25 mouse cellular contexts compared by ENCODE assay signal in the genomic region with DNA sequence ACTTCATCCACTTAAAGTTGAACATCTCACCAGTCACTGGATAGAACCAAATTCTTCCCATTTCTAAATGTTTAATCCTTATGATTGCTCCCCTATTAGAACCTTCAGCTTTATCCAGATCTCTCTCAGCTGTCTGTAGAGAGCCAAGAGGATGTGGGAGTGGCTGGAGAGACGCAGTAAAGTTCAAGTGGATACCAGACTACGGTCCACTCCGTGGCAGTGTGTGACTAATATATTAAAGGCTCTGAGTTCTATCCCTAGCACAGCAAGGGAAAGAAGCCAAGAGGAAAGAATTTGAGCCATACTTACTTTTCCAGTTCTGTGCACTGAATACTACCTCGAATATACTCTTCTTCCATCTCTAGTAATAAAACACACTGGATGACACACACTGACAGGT.
DNase-seq lines count a peak whose midpoint lies in the region; ATAC-seq and TF ChIP-seq lines count a peak whose summit lies in the region.
"Had no signal": no experiment of that assay in that cellular context is flagged by ENCODE, and none has a peak within 500 bp of the region (broad histone marks: within the 10 kb centered on the region; RNA-seq: fewer than 3 reads in every experiment).

No protein-coding gene starts in this region.

- intact Hi-C loops in left cerebral cortex, postnatal 4 days (cut with DNase I): loop anchor here (5.0 to 10.0 kb wide), 2 partner anchors 240 to 907 kb away; partner anchors contain the start of gene Cstf2t

- H3K36me3 ChIP-seq in liver, adult 2 months (ENCODE audit: control insufficient read depth, insufficient read depth, low read length): no peaks in the 10 kb centered on the region
- no peaks in the 10 kb centered on the region for H3K36me3 ChIP-seq in liver, embryonic 11.5 days (ENCODE audit: control insufficient read depth, insufficient read depth, low read length)
- H3K36me3 ChIP-seq: embryonic facial prominence, embryonic 10.5 days; forebrain, embryonic 10.5 days; G1E; heart, embryonic 15.5 days; hindbrain, embryonic 10.5 days; hindbrain, embryonic 15.5 days had no signal

- H3K27me3 ChIP-seq in liver, adult 2 months (ENCODE audit: control insufficient read depth, insufficient read depth, low read length): no peaks in the 10 kb centered on the region
- H3K27me3 ChIP-seq in liver, embryonic 11.5 days (replicated peaks; ENCODE audit: control insufficient read depth, insufficient read depth, low read length): no peaks in the 10 kb centered on the region
- H3K27me3 ChIP-seq: heart, embryonic 15.5 days; hindbrain, embryonic 15.5 days had no signal

- H3K27ac ChIP-seq in liver, adult 2 months (replicated peaks; ENCODE audit: insufficient read depth, low read depth, low read length): no peak overlapping the region
- H3K27ac ChIP-seq in liver, embryonic 11.5 days (ENCODE audit: low read depth, low read length): no peak overlapping the region
- H3K27ac ChIP-seq in embryonic fibroblast, embryonic 13.5 days (ENCODE audit: insufficient read depth, low read length): peak overlapping the region; percentile 42
- H3K27ac ChIP-seq: embryonic facial prominence, embryonic 10.5 days; forebrain, embryonic 10.5 days; gastrocnemius, adult 2 months; heart, embryonic 15.5 days; hindbrain, embryonic 10.5 days; hindbrain, embryonic 15.5 days had no signal

- H3K4me2 ChIP-seq in liver, embryonic 11.5 days: no peak overlapping the region
- H3K4me2 ChIP-seq: heart, embryonic 11.5 days; heart, embryonic 15.5 days; hindbrain, embryonic 15.5 days had no signal

- no peak for TF ChIP-seq CTCF in liver, adult 2 months (IDR thresholded peaks at IDR 0.05; ENCODE audit: low read depth, low read length)
- no peak for TF ChIP-seq CTCF in embryonic fibroblast, embryonic 13.5 days (IDR thresholded peaks at IDR 0.05; ENCODE audit: borderline replicate concordance, insufficient read depth, low read length)

- 51% methylated on average over 4 of the region's 4 CpGs for whole genome bisulfite sequencing in liver, adult 2 months
- WGBS in liver, embryonic 11.5 days: 60% methylated on average over 4 of the region's 4 CpGs

- H3K79me2 ChIP-seq in liver, adult 2 months (ENCODE audit: control insufficient read depth, insufficient read depth, low read length): no peaks in the 10 kb centered on the region

- no peaks in the 10 kb centered on the region for H3K4me1 ChIP-seq in liver, adult 2 months (ENCODE audit: control insufficient read depth, insufficient read depth, low read length)
- H3K4me1 ChIP-seq in liver, embryonic 11.5 days (replicated peaks; ENCODE audit: control insufficient read depth, insufficient read depth, low read length): no peaks in the 10 kb centered on the region
- no peaks in the 10 kb centered on the region; the same call in 1 of the 2 replicates for H3K4me1 ChIP-seq in embryonic fibroblast, embryonic 13.5 days (ENCODE audit: control insufficient read depth, insufficient read depth, low read length)
- H3K4me1 ChIP-seq: heart, embryonic 15.5 days; hindbrain, embryonic 15.5 days had no signal

- no peak overlapping the region for H3K9ac ChIP-seq in liver, adult 2 months (ENCODE audit: low read depth, low read length)
- H3K9ac ChIP-seq in liver, embryonic 11.5 days (ENCODE audit: low read depth, low read length): no peak overlapping the region
- H3K9ac ChIP-seq: heart, embryonic 15.5 days; hindbrain, embryonic 15.5 days had no signal

- H3K4me3 ChIP-seq in liver, adult 2 months (ENCODE audit: insufficient read depth, low read depth, low read length): no peak overlapping the region
- no peak overlapping the region for H3K4me3 ChIP-seq in liver, embryonic 11.5 days (ENCODE audit: low read depth, low read length)
- H3K4me3 ChIP-seq in embryonic fibroblast, embryonic 13.5 days (ENCODE audit: insufficient read depth, low read length): no peak overlapping the region
- H3K4me3 ChIP-seq: embryonic facial prominence, embryonic 10.5 days; erythroblast, embryonic 14.5 days; forebrain, embryonic 10.5 days; gastrocnemius, adult 2 months; heart, embryonic 15.5 days; hindbrain, embryonic 10.5 days; hindbrain, embryonic 15.5 days had no signal

- no peak for TF ChIP-seq POLR2A in liver, adult 2 months (IDR thresholded peaks at IDR 0.05; ENCODE audit: extremely low read depth, insufficient read depth, low read length)
- TF ChIP-seq POLR2A in embryonic fibroblast, embryonic 13.5 days (IDR thresholded peaks at IDR 0.05; ENCODE audit: low read depth, low read length): no peak

- no peak for ATAC-seq in liver, embryonic 11.5 days (replicated peaks; ENCODE audit: low FRiP score)
- ATAC-seq: CD4-positive, CD25-positive, alpha-beta regulatory T cell, adult 4 months; forebrain, embryonic 14.5 days; Patski had no signal

- H3K9me3 ChIP-seq in liver, embryonic 11.5 days (ENCODE audit: control insufficient read depth, low read length): no peaks in the 10 kb centered on the region
- H3K9me3 ChIP-seq: embryonic facial prominence, embryonic 10.5 days; forebrain, embryonic 10.5 days; G1E; heart, embryonic 15.5 days; hindbrain, embryonic 10.5 days; hindbrain, embryonic 15.5 days had no signal

- peak; percentile 6 for DNase-seq in kidney, adult 9 months
- DNase-seq in kidney, adult 18-20 months: no peak
- DNase-seq in liver, adult 2 months (ENCODE audit: extremely low read depth, low read depth, low spot score): peak; percentile 9
- no peak for DNase-seq in liver, embryonic 11.5 days (ENCODE audit: low spot score)
- peak; percentile 10 for DNase-seq in MN1 (ENCODE audit: low spot score)
- no peak for DNase-seq in left cerebral cortex, postnatal 4 days
- DNase-seq: adrenal gland, adult 8-10 months; adrenal gland, postnatal 36 days; B cell, adult 2 months; cerebellum, adult 2 months; cerebellum, postnatal 10 days; gastrocnemius, adult 2 months; gastrocnemius, postnatal 25 days had no signal

Comparison
In these comparisons a context has a peak if more than half of its experiments do, and no peak if none do; other contexts are left out.
1. DNase-seq: peak in kidney, adult 9 months (single experiment), liver, adult 2 months (single experiment) and MN1 (single experiment); none in kidney, adult 18-20 months (single experiment), liver, embryonic 11.5 days (single experiment) and left cerebral cortex, postnatal 4 days (single experiment).